Mouse (Mus musculus): ENCODE results near the gene Anapc11. TPM values are rescaled to one million over a fixed set of nuclear protein-coding genes. Genes with fewer than 3 reads are reported as not detected.
A peak's percentile ranks its signal among the peaks of the same experiment; 100 is the strongest.

Gene Anapc11
- total RNA-seq, 2 experiments from 2014 or later, result 6.5 to 15.0 TPM

- peak; percentile 60 for ATAC-seq (replicated peaks; ENCODE audit: low FRiP score, poor library complexity, severe bottlenecking)
Observed at GRCm38 (mm10) chr11:120623961-120624679, 25.9 kb downstream of the Anapc11 start.

- ATAC-seq (replicated peaks; ENCODE audit: low FRiP score, poor library complexity, severe bottlenecking), result peak; percentile 65
Observed at GRCm38 (mm10) chr11:120624680-120625111, 26.5 kb downstream of the Anapc11 start.

- no peak for ATAC-seq (replicated peaks; ENCODE audit: low FRiP score, poor library complexity, severe bottlenecking)
Observed at GRCm38 (mm10) chr11:120625152-120625775, 27.0 kb downstream of the Anapc11 start, which contains the start of gene Sirt7. TSS of gene Sirt7 (minus strand) at chr11:120625240.

- no peak for ATAC-seq (replicated peaks; ENCODE audit: low FRiP score, poor library complexity, severe bottlenecking)
Observed at GRCm38 (mm10) chr11:120626785-120627467, 28.7 kb downstream of the Anapc11 start.

- no peak for ATAC-seq (replicated peaks; ENCODE audit: low FRiP score, poor library complexity, severe bottlenecking)
Observed at GRCm38 (mm10) chr11:120627468-120628300, 29.5 kb downstream of the Anapc11 start.

- ATAC-seq (replicated peaks; ENCODE audit: low FRiP score, poor library complexity, severe bottlenecking), result no peak
Observed at GRCm38 (mm10) chr11:120628601-120629340, 30.6 kb downstream of the Anapc11 start.

- peak; percentile 54 for ATAC-seq (replicated peaks; ENCODE audit: low FRiP score, poor library complexity, severe bottlenecking)
Observed at GRCm38 (mm10) chr11:120629341-120629730, 31.1 kb downstream of the Anapc11 start.

- peak; percentile 35 for ATAC-seq (replicated peaks; ENCODE audit: low FRiP score, poor library complexity, severe bottlenecking)
Observed at GRCm38 (mm10) chr11:120629911-120630310, 31.7 kb downstream of the Anapc11 start.

- ATAC-seq (replicated peaks; ENCODE audit: low FRiP score, poor library complexity, severe bottlenecking), result peak; percentile 15; the same call in 1 of the 2 replicates
Observed at GRCm38 (mm10) chr11:120630401-120630871, 32.2 kb downstream of the Anapc11 start.

GRCm38 (mm10) chr11:120630881-120631725 is 32.9 kb downstream of the Anapc11 start:
- ATAC-seq (replicated peaks; ENCODE audit: low FRiP score, poor library complexity, severe bottlenecking), result peak; percentile 12; the same call in 1 of the 2 replicates

GRCm38 (mm10) chr11:120631726-120632448 is 33.7 kb downstream of the Anapc11 start:
- peak; percentile 44 for ATAC-seq (replicated peaks; ENCODE audit: low FRiP score, poor library complexity, severe bottlenecking)

- peak; percentile 40 for ATAC-seq (replicated peaks; ENCODE audit: low FRiP score, poor library complexity, severe bottlenecking)
Observed at GRCm38 (mm10) chr11:120632559-120633519, 34.6 kb downstream of the Anapc11 start.

- peak; percentile 42 for ATAC-seq (replicated peaks; ENCODE audit: low FRiP score, poor library complexity, severe bottlenecking)
Observed at GRCm38 (mm10) chr11:120633520-120634343, 35.5 kb downstream of the Anapc11 start, which contains the start of gene Mafg. TSS of gene Mafg (minus strand) at chr11:120633600.

GRCm38 (mm10) chr11:120634810-120635209 is 36.6 kb downstream of the Anapc11 start:
- ATAC-seq (replicated peaks; ENCODE audit: low FRiP score, poor library complexity, severe bottlenecking), result no peak

- no peak for ATAC-seq (replicated peaks; ENCODE audit: low FRiP score, poor library complexity, severe bottlenecking)
Observed at GRCm38 (mm10) chr11:120641255-120641654, 43.0 kb downstream of the Anapc11 start.
